Mouse (Mus musculus) mesoderm, embryonic 11.5 days (tissue): ENCODE measurements around the gene Drd5.
A peak's percentile ranks its signal among the peaks of the same experiment; 100 is the strongest.

Experiments
- DNase-seq: peaks from one replicate; pipeline ENCODE4 v3.0.0-alpha.2; 2012; ENCODE audit warnings: low read depth, low spot score

Gene Drd5

DNA sequence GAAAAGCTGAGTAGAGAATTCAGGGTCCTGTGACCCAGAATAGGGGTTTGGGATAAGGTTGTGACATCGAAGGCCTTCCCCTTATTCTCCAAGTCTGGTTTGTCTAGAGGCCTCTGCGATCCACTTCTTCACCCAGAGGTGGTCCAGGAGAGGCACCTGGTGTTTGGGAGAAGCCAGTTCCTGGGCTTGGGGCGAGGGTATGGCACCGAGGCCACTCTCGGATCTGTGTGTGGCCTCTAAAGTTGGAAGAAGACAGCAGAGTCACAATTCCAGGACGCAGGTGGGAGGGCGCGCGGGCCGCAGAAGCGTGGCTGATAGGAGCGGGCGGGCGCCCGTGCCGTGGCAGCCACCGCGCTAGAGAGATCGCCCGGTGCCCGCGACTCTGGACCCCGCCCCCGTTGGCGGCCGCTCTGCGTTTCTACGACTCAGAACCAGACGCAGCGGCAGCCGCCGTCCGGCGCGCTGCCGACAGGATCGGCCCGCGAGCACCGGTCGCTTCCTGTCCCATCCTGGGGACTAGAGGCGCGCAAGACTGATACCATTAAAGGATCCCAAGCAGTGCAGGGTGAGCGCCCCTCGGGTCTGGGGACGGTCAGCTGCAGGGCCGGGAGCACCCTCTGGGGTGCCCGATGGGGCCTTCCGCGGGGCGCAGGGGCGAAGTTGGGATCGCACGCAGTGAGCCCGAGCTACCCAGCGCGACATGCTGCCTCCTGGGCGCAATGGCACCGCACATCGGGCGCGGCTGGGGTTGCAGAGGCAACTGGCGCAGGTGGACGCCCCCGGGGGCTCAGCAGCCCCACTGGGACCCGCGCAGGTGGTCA is at the start of gene Drd5:
Gene Drd5, plus strand, starts transcription at position 402 of the 821 bp plus-strand sequence.
- peak; percentile 20 for DNase-seq

DNA sequence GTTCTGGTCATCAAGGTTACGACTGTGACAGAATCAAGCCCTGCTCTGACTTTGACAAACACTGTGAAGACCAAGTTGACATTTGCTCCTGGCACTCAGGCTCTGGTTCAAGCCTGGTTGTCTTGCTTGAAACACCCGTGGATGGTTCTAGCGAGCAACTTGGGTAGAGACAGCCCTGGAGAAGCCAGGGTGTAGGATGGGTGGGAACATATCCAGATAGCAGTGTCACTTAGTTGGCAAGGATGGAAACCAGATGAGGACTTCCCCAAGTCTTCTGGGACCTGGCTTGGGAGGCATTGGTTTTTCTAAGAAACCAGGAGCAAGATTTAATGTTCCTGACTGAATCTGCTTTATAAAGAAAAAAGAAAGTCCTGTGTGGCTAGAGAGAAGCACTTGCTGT is 48.2 kb upstream of the Drd5 start:
- DNase-seq: no peak

DNA sequence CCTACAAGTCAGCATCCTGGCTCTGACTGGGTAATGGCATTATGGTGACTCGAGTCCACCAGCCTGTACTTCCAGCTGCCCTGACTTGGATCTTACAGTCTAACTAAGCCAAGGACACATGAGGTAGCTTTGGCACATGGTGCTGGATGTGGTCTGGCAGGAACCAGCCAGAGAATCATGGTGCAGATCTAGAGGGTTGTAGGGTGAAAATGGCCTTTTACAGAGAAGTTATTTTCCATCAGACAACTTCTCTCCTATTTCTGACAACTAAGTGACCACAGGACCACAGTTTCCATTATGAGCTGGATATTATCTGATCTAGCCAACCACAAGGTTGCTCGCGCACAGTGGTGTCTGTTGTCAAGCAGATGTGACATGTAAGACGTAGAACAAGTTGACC is 45.3 kb upstream of the Drd5 start:
- DNase-seq: no peak

DNA sequence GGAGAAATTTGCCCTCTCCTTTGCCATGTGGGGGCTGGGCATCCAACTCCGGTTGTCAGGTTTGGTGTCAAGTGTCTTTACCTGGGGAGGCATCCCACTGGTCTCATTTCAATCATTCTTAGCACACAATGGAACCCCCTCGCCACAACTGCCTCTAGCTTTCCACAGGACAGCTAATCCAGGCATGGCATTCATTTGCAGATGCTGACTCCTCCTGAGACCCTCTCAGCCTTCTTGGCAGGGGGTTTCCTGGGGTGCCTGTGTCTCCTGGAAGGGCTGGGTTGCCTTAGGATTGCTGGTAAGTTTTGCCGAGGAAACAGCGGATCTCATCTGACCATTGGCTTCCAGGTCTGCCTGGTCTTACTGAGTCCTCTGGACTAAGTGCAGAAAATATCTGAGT is 43.4 kb upstream of the Drd5 start, which contains the start of gene Otop1:
Gene Otop1, plus strand, starts transcription at position 202 of the 400 bp plus-strand sequence.
- no peak for DNase-seq

DNA sequence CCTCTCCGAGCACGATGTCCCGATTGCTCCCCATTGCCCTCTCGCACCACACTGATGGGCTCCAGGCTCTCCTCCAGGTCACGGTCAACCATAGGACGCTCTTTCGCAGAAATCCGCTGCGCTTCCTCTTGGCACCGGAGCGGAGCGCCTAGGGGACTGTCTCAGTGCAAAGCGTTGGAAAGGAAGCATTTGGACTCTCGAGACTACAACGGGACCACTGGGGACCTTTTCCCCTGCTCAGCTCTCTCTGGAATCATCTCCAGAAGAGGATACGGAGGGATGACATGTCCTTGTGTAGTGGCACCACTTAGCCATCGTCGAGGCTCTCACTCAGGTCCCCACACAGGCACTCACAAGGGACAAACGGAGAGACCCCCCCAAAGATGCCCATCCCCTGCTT is 42.7 kb upstream of the Drd5 start:
- no peak for DNase-seq

DNA sequence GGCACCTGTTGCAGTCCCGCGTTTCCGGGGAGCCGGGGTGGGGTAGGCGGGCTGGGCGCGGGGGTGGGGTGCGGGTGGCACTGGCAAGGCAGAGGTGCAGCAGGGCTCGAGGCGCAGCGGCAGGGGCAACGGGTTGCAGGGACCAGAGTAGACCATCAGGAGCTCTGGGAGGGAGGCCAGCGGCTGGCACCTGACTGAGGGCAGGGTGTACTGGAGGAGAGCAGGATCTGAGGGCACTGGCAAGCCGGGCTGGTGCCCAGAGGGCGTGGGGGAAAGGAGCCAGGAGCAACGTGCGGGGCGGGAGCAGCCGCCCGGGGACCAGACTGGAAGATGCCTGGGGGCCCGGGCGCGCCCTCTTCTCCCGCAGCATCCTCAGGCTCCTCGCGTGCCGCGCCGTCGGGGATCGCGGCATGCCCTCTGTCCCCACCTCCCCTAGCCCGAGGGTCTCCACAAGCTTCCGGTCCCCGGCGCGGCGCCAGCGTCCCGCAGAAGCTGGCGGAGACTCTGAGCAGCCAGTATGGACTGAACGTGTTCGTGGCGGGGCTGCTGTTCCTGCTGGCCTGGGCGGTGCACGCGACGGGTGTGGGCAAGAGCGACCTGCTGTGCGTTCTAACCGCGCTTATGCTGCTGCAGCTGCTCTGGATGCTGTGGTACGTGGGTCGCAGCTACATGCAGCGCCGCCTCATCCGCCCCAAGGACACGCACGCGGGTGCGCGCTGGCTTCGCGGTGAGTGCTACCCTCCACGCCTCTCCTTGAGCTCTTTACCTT is 41.9 kb upstream of the Drd5 start:
- DNase-seq: no peak

DNA sequence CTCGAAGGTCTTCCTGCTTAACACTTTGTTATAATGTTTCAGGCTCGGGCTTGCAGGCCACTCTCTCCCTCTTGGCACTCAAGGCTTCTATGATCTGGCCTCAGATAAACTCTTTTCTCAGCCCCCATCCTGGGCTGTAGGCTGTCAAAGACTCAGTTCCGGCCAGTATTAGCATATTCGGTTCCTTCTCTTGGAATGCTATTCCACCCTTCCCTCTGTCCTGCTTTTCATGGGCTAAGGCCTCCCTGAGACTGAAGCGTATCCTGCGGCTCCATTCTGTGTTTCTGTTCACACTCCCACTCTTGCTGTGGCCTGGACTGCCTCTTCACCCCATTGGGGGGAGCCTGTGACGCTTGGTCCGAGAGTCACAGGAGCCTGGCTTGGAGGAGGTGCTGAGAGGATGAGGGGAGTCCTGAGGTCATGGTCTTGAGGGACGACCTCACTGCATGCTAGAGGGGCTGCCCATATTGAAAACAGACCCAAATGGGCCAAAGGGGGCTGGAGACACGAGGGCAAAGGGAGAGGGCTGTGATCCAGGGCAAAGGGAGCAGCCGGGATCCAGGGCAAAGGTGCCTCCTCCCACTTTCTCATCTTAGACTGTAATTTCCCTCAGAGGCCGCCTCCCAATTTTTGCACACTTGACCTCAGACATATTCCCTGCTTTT is 41.1 kb upstream of the Drd5 start:
- no peak for DNase-seq

DNA sequence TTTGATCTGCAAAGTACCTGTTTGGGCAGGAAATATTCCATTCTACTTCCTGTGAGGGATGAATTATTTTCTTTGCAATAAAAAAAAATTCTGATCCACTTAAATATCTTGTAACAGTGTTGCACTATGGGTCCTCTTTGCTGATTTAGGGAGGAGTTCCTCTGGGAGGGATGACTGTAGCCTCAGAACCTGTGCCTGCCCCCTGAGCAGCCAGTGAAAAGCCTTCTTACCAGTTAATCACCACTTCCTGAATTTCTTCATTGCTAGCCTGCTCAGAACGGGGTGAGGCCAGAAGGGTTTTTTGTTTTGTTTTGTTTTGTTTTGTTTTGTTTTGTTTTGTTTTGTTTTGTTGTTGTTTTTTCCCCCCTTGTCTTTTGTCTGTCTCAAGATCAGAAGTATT is 39.1 kb upstream of the Drd5 start:
- DNase-seq: no peak

DNA sequence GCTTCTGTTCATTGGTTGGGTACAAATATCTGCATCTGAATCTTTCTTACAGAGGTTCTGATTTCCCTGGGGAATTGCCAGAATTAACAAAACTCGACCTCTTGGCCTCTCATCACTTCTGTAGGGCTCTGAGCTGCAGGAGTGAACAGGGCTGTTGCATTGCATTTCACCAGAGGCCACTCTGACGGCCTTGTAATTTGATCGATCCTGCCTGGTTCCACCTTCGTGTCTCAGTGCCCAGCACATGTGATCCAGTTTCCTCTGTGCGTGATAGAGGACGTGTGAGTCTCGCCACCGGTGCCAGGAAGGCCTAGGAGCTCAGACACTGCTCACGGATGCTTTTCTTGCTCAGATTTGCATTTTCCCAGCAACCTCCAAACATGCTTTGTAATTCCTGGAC is 33.4 kb upstream of the Drd5 start:
- DNase-seq: no peak

DNA sequence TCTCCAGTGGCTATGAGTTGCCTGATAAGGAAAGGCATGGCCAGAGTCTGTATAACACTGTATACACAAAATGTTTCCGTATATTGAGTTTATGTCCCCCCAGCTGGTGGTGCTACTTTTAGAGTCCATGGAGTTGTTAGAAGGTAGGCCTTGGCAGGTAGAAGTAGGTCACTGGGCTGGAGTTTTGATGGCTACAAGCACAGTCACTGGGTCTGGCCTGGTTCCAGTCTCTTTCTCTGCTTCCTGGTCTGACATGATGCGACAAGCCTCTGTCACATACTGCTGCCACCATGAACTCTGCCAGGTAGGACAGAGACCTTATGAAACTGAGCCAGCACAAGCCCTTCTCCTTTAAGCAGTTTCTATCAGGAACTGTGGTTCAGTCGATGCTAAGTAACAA is 30.7 kb upstream of the Drd5 start:
- no peak for DNase-seq

DNA sequence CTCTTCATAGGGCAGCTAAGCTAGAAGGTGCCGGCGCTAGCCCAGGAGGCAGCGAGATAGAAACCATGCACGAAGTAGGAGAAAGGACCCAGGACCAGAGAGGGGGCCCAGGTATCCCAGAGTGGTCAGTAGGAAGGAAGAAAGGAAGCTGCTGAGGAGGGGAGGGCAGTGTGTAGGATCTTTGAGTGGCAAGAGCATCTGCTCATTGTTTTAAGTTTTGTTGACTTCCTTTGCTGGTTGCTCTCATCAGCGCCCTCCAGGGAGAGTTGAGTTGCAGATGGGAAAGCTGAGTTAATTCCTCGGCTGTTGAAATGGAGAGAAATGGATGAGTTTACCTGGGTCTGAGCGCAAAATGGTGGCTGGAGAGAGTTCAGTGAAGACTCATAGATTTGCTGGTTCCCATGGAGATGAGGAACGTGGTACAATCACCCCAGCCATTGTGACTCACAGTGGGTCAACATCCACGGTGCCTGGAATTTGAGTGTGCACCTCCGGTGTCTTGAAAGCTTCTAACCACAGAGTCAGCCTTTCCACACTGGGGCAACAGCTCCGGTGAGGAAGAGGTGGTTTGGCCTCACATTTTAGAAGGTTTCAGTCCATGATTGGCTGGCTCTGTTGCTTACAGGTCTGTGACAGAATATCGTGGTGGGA is 17.3 kb upstream of the Drd5 start:
- DNase-seq: no peak

DNA sequence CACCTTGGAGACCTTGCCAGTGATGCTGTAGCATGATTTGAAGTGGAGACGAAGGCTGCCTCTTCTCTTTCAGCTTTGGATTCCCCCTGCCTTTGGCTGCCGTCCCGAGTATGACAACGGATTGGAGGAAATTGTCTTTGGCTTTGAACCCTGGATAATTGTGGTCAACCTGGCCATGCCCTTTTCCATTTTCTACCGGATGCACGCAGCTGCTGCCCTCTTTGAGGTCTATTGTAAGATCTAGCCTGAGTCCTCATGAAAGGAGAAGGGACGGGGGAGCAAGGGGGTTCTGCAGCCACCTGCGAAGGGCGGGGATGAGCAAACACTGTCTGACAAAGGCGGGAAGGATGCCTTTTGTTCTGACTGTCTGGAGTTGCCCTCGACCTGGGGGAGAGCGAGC is 16.5 kb upstream of the Drd5 start:
- DNase-seq: no peak

DNA sequence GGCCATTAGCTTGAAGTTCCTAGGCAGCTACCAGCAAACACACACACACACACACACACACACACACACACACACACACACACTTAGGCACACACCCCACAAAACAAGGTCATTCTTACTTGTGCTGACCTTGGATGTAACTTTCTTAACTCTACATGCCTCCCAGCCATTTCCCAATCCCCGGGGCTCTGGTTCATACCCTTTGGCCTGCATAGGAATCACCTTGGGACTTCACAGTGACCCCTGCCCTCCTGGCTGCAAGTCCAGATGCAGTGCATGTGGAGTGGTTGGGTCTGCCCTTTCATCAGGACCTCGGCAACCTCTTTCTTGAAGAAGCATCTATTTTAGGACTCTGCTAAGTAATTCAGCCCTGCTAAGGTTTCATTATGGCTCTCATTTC is 13.9 kb upstream of the Drd5 start:
- no peak for DNase-seq

DNA sequence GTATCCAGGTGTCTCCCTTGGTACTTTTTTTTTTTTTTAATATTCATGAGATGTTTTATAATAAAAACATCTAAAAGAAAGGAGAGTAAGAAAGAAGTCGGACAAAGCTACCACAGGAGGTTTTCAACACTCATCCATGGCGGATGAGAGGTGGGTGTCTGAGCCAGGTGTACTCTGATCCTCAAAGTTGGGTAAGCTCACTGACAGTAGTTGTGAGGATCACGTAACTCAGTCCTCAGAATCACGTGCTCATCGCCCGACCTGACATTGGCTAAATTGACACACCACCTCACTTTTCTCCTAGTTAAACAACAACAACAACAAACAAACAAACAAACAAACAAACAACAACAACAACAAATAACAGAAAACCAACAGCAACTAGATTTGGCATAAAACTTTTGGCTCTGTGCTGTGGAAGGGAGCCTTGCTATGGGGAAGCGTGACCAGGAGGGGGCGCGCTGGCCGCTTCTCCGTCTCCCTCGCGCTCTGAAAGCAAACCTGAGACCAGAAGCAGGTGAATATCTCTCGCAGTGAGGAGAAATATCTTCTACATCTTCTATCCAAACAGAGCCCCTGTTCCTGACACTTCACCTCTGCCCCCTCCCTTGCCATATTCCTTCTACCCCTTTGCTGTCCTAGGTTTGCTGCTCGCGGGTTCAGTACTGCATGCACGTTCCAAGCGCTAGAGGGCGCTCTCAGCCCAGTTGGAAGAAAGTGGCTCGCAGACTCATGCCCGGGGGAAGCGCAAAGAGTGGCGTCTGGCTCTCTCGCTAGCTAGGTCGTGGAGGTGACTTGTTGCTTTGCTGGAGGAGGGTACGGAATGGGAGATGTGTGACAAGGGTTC is 11.7 kb upstream of the Drd5 start:
- peak; percentile 93 for DNase-seq

DNA sequence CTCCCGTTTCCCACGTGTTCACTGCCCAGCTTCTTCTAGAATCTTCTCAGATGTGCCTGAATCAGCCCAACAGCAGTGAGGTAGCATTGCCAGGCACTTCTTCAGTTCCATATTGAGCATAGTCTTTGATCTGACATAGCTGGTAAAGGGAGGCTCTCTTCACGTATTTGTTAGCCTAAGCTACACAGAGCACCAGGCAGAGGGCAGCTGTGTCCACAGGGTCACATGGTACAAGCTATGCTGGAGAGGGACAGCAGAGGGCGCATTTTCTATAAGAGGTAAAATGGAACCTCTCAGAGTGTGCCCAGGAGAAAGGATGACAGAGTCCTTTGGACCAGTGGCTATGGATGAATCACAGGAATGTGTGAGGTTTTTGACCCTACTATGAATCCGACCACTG is 10.3 kb upstream of the Drd5 start:
- peak; percentile 63 for DNase-seq

DNA sequence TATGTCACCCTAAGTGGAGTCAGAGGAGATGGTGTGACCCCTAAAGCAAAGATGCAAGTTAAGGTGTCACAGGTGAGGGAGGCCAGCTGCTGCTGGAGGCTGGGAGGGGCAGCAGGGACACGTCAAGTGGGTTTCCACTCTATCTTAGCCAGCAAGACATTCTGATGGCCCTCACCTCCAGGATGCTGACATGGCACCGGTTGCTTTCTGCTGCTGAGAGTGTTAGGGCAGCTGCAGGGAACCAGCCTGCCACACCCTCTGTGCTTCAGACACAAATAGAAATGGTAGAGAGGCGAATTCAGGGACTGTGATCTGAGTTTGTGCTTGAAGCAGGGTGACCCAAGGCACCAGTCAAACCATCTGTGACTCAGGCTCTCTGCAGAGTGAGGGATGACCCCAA is 9.4 kb upstream of the Drd5 start:
- no peak for DNase-seq

DNA sequence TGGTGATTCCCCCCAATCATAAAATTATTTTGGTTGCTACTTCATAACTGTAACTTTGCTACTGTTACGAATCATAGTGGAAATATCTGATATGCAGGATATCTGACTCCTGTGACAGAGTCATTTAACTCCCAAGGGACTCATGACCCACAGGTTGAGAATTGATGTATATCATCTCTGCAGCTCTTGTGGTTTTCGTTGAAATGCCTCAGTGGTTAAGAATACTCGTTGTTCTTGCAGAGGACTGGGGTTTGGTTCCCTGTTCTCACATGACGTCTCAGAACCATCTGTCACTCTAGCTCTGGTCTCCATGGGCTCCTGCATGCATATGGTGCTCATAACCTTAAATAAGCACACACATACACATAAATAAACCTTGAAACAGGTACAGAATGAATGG is 14.2 kb downstream of the Drd5 start:
- DNase-seq: no peak

DNA sequence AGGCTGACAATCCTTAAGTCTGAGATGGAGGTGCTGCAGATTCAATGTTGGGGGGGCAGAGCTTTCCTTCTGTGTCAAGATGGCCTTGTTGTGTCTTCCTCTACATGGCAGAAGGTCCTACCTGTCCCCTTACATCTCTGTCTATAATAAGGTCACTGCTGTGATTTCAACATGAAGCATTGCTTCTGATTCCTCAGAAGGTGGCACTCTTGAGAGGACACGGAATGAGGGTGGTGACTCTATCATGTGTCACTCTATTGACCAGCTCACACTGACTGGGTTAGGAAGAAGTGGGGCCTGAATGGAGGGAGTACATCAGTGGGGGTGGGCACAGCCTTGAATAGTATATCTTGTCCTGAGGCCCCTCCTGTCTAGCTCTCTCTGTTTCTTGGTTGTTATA is 15.4 kb downstream of the Drd5 start:
- DNase-seq: no peak

DNA sequence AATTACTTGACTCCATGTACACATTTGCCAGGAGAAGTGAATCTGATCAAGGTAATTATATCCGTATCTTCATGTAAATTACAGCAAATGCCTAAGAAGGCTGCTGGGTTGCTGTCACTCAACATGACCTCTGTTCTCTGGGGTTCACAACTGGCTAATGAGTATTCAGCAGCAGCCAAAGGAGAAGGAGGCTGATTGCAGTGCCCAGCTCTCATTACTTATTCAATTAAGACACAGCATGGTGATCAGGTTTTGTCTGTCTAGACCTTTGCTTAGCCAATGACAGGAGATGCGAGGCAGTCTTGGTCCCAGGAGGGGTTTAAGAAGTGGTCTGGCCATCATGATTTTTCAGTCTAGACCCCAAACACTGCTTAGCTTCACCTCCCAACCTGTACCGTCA is 23.9 kb downstream of the Drd5 start:
- DNase-seq: no peak

DNA sequence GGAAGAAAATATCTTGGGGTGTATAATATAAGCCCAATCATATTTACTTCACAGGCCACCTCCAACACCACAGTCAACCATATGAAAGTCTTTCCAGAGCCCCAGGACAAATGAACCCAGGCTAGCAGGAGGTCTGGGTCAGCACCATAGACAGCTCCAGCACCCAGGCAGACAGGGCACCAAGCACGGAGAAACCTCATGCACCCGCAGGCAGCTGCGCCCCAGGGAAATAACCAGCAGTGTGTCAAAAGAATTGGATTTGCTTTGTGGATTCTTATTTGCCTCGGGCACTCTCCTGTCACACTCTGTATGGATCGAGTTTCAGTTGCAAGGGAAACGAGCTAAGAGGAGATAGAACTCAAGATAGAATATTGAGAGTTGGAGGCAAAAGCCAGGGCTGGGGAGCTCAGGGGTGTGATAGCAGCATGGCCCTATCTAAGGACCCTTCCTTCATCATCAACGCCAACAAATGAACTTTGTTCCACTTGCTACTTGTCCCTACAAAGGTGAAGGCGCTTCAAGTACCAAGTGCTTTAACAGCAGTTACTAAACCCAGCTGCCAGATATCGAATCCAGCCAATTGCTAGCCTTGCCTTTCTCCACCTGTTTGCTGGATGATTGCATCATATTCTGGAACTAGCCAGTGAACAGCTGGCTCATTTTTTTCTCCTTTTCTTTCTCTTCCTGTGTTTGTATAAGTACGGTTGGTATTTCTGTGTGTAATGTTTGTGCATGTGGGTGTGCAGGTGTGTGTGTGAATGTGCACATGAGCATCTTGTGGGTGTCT is 27.7 kb downstream of the Drd5 start:
- peak; percentile 73 for DNase-seq
